Mouse (Mus musculus) hindbrain, embryonic 14.5 days (tissue): ENCODE data around the gene Rc3h1. TPM values are rescaled to one million over a fixed set of nuclear protein-coding genes. Genes with fewer than 3 reads are reported as not detected.

Experiments used
- ATAC-seq: fragments of 200-750 bp; cut with Nextera tagmentation; 2 replicates; pipeline ENCODE4 v1.8.0; 2017; ENCODE audit warnings: moderate number of reproducible peaks, mild to moderate bottlenecking, moderate TSS enrichment, moderate library complexity; ENCODE audit not compliant: low FRiP score
- DNase-seq: peaks from one replicate; pipeline ENCODE4 v3.0.0-alpha.2; 2015; ENCODE audit warnings: low spot score
- H3K27ac ChIP-seq: fragments of 300-500 bp; sonication (generic); 2 replicates; pipeline ENCODE4 v1.5.1; 2014; ENCODE audit warnings: mild to moderate bottlenecking, moderate library complexity
- H3K27me3 ChIP-seq: fragments of 300-500 bp; sonication (generic); 2 replicates; pipeline ENCODE4 v1.6.1; 2014; ENCODE audit warnings: mild to moderate bottlenecking, low read length, mixed read lengths; ENCODE audit not compliant: control insufficient read depth, insufficient read depth
- H3K36me3 ChIP-seq: fragments of 300-500 bp; sonication (generic); replicated peaks from 2 replicates; pipeline ENCODE4 v1.6.1; 2014; ENCODE audit not compliant: control insufficient read depth, insufficient read depth
- H3K4me1 ChIP-seq: fragments of 300-500 bp; sonication (generic); replicated peaks from 2 replicates; pipeline ENCODE4 v1.6.1; 2014; ENCODE audit warnings: antibody characterized with exemption, low read length, mixed read lengths; ENCODE audit not compliant: control insufficient read depth, insufficient read depth
- H3K4me2 ChIP-seq: fragments of 300-500 bp; sonication (generic); replicated peaks from 2 replicates; pipeline ENCODE4 v1.6.1; 2014; ENCODE audit warnings: mild to moderate bottlenecking, moderate library complexity
- H3K4me3 ChIP-seq: fragments of 300-500 bp; sonication (generic); replicated peaks from 2 replicates; pipeline ENCODE4 v1.5.1; 2014; ENCODE audit warnings: mild to moderate bottlenecking, low read length
- H3K9ac ChIP-seq: fragments of 300-500 bp; sonication (generic); 2 replicates; pipeline ENCODE4 v1.6.1; 2014
- H3K9me3 ChIP-seq: fragments of 300-500 bp; sonication (generic); 2 replicates; pipeline ENCODE4 v1.6.1; 2016; ENCODE audit warnings: low read length; ENCODE audit not compliant: control insufficient read depth
- WGBS: fragments of 180-500 bp; shearing (Covaris S2); extraction: QIAGEN DNeasy Blood & Tissue Kit; methylation state at CpG from one replicate; pipeline ENCODE4 v1.1.7; 2014; 5-methylcytosine and 5-hydroxymethylcytosine counted together
- polyA plus RNA-seq: library from polyadenylated mRNA; unstranded; fragments of >200 nt; fragmentation: Nextera tagmentation; extraction: Ambion mirVana; gene quantifications from 2 replicates; pipeline ENCODE4 v1.2.1, GENCODE M21; 2014

The Rc3h1 gene
- polyA plus RNA-seq, 1 experiment from 2014 or later: 9.1 TPM

DNA sequence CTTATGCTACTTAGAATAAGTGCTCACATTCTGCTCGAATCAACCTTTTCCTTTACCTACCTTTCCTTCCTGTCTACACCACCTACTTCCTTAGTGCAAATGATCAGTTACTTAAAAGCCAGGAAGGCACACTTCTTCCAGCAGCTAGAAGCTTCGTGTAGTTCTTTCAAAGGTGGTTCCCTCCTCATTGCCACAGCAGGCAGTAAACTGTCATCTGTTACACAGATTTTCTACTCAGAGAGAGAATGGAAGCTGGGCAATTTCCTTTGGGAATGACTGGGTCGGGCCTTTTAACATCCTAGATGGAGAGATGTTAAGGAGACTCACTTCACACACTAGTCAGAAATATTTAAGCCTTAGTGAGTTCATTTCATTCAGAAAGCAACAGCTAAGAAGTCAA is 99.3 kb downstream of the Rc3h1 start:
- ATAC-seq (no peak), DNase-seq (no peak)
- Histone ChIP-seq H3K4me1 (no peaks in the 10 kb centered on the region), H3K4me3 (no peak overlapping the region), H3K4me2 (no peak overlapping the region), H3K27ac (no peak overlapping the region), H3K36me3 (peaks cover 15% of the 10 kb centered on the region), H3K9me3 (no peaks in the 10 kb centered on the region), H3K27me3 (no peaks in the 10 kb centered on the region), H3K9ac (no peak overlapping the region)
- WGBS: 73% methylated on average over 3 of the region's 3 CpGs

- no peak overlapping the region for H3K27ac ChIP-seq
- H3K9ac ChIP-seq: no peak overlapping the region
- H3K4me2 ChIP-seq: no peak overlapping the region
- H3K4me3 ChIP-seq: no peak overlapping the region
- H3K4me1 ChIP-seq: no peaks in the 10 kb centered on the region
- peaks cover 17% of the 10 kb centered on the region for H3K36me3 ChIP-seq
- no peaks in the 10 kb centered on the region for H3K9me3 ChIP-seq
- no peak for ATAC-seq
- DNase-seq: no peak
- H3K27me3 ChIP-seq: no peaks in the 10 kb centered on the region
- WGBS: 81% methylated on average over 5 of the region's 5 CpGs
These were observed 100.3 kb downstream of the Rc3h1 start for GRCm38 (mm10) chr1:161006471-161006870.

DNA sequence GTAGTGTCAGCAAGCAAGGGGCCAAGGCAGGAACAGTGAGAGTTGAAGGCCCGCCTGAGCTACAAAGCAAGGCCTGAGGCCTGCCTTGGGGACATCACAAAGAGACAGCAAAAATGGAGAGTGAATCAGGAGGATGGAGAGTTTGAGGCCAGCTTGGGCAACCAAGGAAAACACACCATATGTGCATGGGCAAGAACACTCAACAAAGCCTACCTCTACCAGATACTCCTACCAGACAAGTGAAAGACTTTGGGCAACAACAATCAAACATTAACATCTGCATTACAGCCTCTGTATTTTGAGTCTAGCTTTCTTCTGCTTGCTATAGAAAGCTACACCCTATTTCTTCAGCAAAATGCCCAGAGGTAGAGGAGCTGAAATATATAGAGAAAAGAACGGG is 101.8 kb downstream of the Rc3h1 start:
- H3K9ac ChIP-seq: no peak overlapping the region
- no peak overlapping the region for H3K27ac ChIP-seq
- H3K4me1 ChIP-seq: no peaks in the 10 kb centered on the region
- ATAC-seq: no peak
- 93% methylated on average over 2 of the region's 2 CpGs for WGBS
- peaks cover 27% of the 10 kb centered on the region for H3K36me3 ChIP-seq
- H3K4me3 ChIP-seq: no peak overlapping the region
- no peaks in the 10 kb centered on the region for H3K27me3 ChIP-seq
- no peaks in the 10 kb centered on the region for H3K9me3 ChIP-seq
- no peak overlapping the region for H3K4me2 ChIP-seq
- DNase-seq: no peak

DNA sequence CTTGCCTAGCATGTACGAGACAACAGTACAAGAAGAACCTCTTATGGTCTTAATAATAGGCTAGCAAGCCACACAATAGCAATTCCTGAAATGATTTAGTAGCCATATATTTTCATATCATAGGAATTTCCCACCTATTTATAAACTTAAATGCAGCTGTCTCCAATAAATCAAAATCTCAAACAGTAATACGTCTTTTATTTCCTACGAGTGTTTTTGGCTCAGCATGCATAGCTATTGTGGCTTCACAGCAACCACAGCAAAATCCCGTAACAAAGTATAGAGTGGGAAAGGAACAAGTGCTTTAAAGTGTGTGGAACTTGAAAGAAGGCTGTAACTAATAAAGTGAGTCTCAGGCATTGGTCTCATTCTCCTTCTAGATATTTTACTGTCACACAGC is 104.2 kb downstream of the Rc3h1 start:
- Histone ChIP-seq H3K4me1 (no peaks in the 10 kb centered on the region), H3K9ac (no peak overlapping the region), H3K4me3 (no peak overlapping the region), H3K27me3 (no peaks in the 10 kb centered on the region), H3K9me3 (no peaks in the 10 kb centered on the region), H3K36me3 (peaks cover 25% of the 10 kb centered on the region), H3K4me2 (no peak overlapping the region), H3K27ac (no peak overlapping the region)
- ATAC-seq (no peak), DNase-seq (no peak)
- 94% methylated on average over 4 of the region's 4 CpGs for WGBS

GRCm38 (mm10) chr1:161016378-161016777 is 110.2 kb downstream of the Rc3h1 start:
- Histone ChIP-seq H3K4me2 (no peak overlapping the region), H3K9me3 (no peaks in the 10 kb centered on the region), H3K27me3 (no peaks in the 10 kb centered on the region), H3K36me3 (peaks cover 53% of the 10 kb centered on the region), H3K27ac (no peak overlapping the region), H3K9ac (no peak overlapping the region), H3K4me3 (no peak overlapping the region), H3K4me1 (0 out of 2 replicates have a peak, but pooled peaks cover 2% of the 10 kb centered on the region)
- DNase-seq (no peak), ATAC-seq (no peak)
- 89% methylated on average over 2 of the region's 2 CpGs for WGBS

GRCm38 (mm10) chr1:161020051-161020450 is 113.8 kb downstream of the Rc3h1 start:
- 97% methylated on average over 14 of the region's 14 CpGs for WGBS
- ATAC-seq: no peak
- H3K36me3 ChIP-seq: peaks cover 42% of the 10 kb centered on the region
- no peak overlapping the region for H3K4me2 ChIP-seq
- no peak overlapping the region for H3K9ac ChIP-seq
- H3K27ac ChIP-seq: no peak overlapping the region
- no peaks in the 10 kb centered on the region for H3K9me3 ChIP-seq
- H3K4me1 ChIP-seq: 0 out of 2 replicates have a peak, but pooled peaks cover 2% of the 10 kb centered on the region
- no peak for DNase-seq
- no peaks in the 10 kb centered on the region for H3K27me3 ChIP-seq
- H3K4me3 ChIP-seq: no peak overlapping the region

Other genes starting within 250 kb of the Rc3h1 start
- gene Rabgap1l, start 113.2 kb upstream of the Rc3h1 start, polyA plus RNA-seq: 41.7 and 45.3 TPM in 2 replicates
- 2.4 and 3.3 TPM in 2 replicates for gene Serpinc1, start 72.2 kb downstream of the Rc3h1 start, polyA plus RNA-seq
- 16.3 and 18.6 TPM in 2 replicates for gene Zbtb37, start 128.4 kb downstream of the Rc3h1 start, polyA plus RNA-seq
- gene Dars2, start 164.2 kb downstream of the Rc3h1 start, polyA plus RNA-seq: 28.3 and 30.8 TPM in 2 replicates
- gene Cenpl, start 164.3 kb downstream of the Rc3h1 start, polyA plus RNA-seq: 9.4 and 10.8 TPM in 2 replicates
- gene Klhl20, start 225.1 kb downstream of the Rc3h1 start, polyA plus RNA-seq: 20.3 and 23.2 TPM in 2 replicates
- 25.1 and 29.8 TPM in 2 replicates for gene Ankrd45, start 236.3 kb downstream of the Rc3h1 start, polyA plus RNA-seq